Mouse (Mus musculus): ENCODE measurements around the gene Dnajb12. TPM values are rescaled to one million over a fixed set of nuclear protein-coding genes. Genes with fewer than 3 reads are reported as not detected.
A peak's percentile ranks its signal among the peaks of the same experiment; 100 is the strongest.

Dnajb12 gene
- polyA plus RNA-seq, 2 experiments, result 12.0 to 12.4 TPM

- DNase-seq (ENCODE audit: low read depth in 3 of 3, low spot score in 3 of 3), result no peak
- Histone ChIP-seq H3K4me2 (ENCODE audit: low read depth) (no peak overlapping the region), H3K4me1 (replicated peaks; ENCODE audit: control insufficient read depth in 2 of 2, insufficient read depth in 2 of 2, low read length in 1 of 2) (peaks cover 6 to 16% of the 10 kb centered on the region in 2 experiments), H3K27ac (no peak overlapping the region), H3K9me3 (ENCODE audit: control insufficient read depth, low read length) (no peaks in the 10 kb centered on the region), H3K4me3 (ENCODE audit: insufficient read depth in 1 of 2, low read depth in 2 of 2, low read length in 2 of 2) (no peak overlapping the region), H3K36me3 (replicated peaks; ENCODE audit: control insufficient read depth, insufficient read depth, low read depth) (no peaks in the 10 kb centered on the region), H3K27me3 (ENCODE audit: control insufficient read depth, insufficient read depth, low read length) (peaks cover 10% of the 10 kb centered on the region), H3K9ac (replicated peaks) (no peak overlapping the region)
- ATAC-seq (ENCODE audit: insufficient read depth), result no peak
- 75% methylated on average over 8 of the region's 8 CpGs for WGBS (ENCODE audit: insufficient replicate concordance)
- no peak for TF ChIP-seq EP300 (IDR thresholded peaks at IDR 0.05; ENCODE audit: low read depth)
- no peak for TF ChIP-seq CTCF (IDR thresholded peaks at IDR 0.05; ENCODE audit: low read depth)
Measured at GRCm38 (mm10) chr10:59915196-59915962, 36.0 kb downstream of the Dnajb12 start.

GRCm38 (mm10) chr10:59916159-59916558 lies 36.8 kb downstream of the Dnajb12 start:
- no peak overlapping the region for H3K9ac ChIP-seq (replicated peaks)
- WGBS (ENCODE audit: insufficient replicate concordance), result 11% methylated on average over 4 of the region's 4 CpGs
- no peak overlapping the region for H3K27ac ChIP-seq
- TF ChIP-seq CTCF (IDR thresholded peaks at IDR 0.05; ENCODE audit: low read depth), result 0 out of 2 replicates have a peak, but pooled peaks have one; percentile 10
- TF ChIP-seq EP300 (IDR thresholded peaks at IDR 0.05; ENCODE audit: low read depth), result no peak
- peaks cover 2% of the 10 kb centered on the region for H3K27me3 ChIP-seq (ENCODE audit: control insufficient read depth, insufficient read depth, low read length)
- H3K4me3 ChIP-seq (ENCODE audit: insufficient read depth in 1 of 2, low read depth in 2 of 2, low read length in 2 of 2), result peak overlapping the region in 1 of 2 experiments; percentile 22; a peak in 2 of 4 replicates
- H3K4me1 ChIP-seq (replicated peaks; ENCODE audit: control insufficient read depth in 2 of 2, insufficient read depth in 2 of 2, low read length in 1 of 2), result peaks cover 13 to 22% of the 10 kb centered on the region in 2 experiments
- no peaks in the 10 kb centered on the region for H3K9me3 ChIP-seq (ENCODE audit: control insufficient read depth, low read length)
- H3K4me2 ChIP-seq (ENCODE audit: low read depth), result peak overlapping the region; percentile 38
- no peak for ATAC-seq (ENCODE audit: insufficient read depth)
- no peaks in the 10 kb centered on the region for H3K36me3 ChIP-seq (replicated peaks; ENCODE audit: control insufficient read depth, insufficient read depth, low read depth)
- no peak for DNase-seq (ENCODE audit: low read depth in 3 of 3, low spot score in 3 of 3)

- DNase-seq (ENCODE audit: low read depth in 3 of 3, low spot score in 3 of 3) (no peak), ATAC-seq (ENCODE audit: insufficient read depth) (peak; percentile 59)
- Histone ChIP-seq H3K27ac (no peak overlapping the region), H3K4me1 (replicated peaks; ENCODE audit: control insufficient read depth in 2 of 2, insufficient read depth in 2 of 2, low read length in 1 of 2) (peaks cover 13 to 27% of the 10 kb centered on the region in 2 experiments), H3K36me3 (replicated peaks; ENCODE audit: control insufficient read depth, insufficient read depth, low read depth) (no peaks in the 10 kb centered on the region), H3K9me3 (ENCODE audit: control insufficient read depth, low read length) (no peaks in the 10 kb centered on the region), H3K27me3 (ENCODE audit: control insufficient read depth, insufficient read depth, low read length) (no peaks in the 10 kb centered on the region), H3K4me2 (ENCODE audit: low read depth) (peak overlapping the region; percentile 38), H3K9ac (replicated peaks) (no peak overlapping the region), H3K4me3 (ENCODE audit: insufficient read depth in 1 of 2, low read depth in 2 of 2, low read length in 2 of 2) (peak overlapping the region in 1 of 2 experiments; percentile 22; a peak in 2 of 4 replicates)
- WGBS (ENCODE audit: insufficient replicate concordance), result 1% methylated on average over 10 of the region's 10 CpGs
- no peak for TF ChIP-seq CTCF (IDR thresholded peaks at IDR 0.05; ENCODE audit: low read depth)
- no peak for TF ChIP-seq EP300 (IDR thresholded peaks at IDR 0.05; ENCODE audit: low read depth)
Measured at GRCm38 (mm10) chr10:59916649-59917048, 37.3 kb downstream of the Dnajb12 start.

GRCm38 (mm10) chr10:59918111-59918510 lies 38.8 kb downstream of the Dnajb12 start:
- Histone ChIP-seq H3K4me3 (ENCODE audit: insufficient read depth in 1 of 2, low read depth in 2 of 2, low read length in 2 of 2) (no peak overlapping the region), H3K4me2 (ENCODE audit: low read depth) (no peak overlapping the region), H3K36me3 (replicated peaks; ENCODE audit: control insufficient read depth, insufficient read depth, low read depth) (no peaks in the 10 kb centered on the region), H3K9me3 (ENCODE audit: control insufficient read depth, low read length) (no peaks in the 10 kb centered on the region), H3K4me1 (replicated peaks; ENCODE audit: control insufficient read depth in 2 of 2, insufficient read depth in 2 of 2, low read length in 1 of 2) (peaks cover 13 to 29% of the 10 kb centered on the region in 2 experiments), H3K27ac (no peak overlapping the region), H3K27me3 (ENCODE audit: control insufficient read depth, insufficient read depth, low read length) (no peaks in the 10 kb centered on the region), H3K9ac (replicated peaks) (no peak overlapping the region)
- DNase-seq (ENCODE audit: low read depth in 3 of 3, low spot score in 3 of 3), result no peak
- no peak for ATAC-seq (ENCODE audit: insufficient read depth)
- 76% methylated on average over 4 of the region's 4 CpGs for WGBS (ENCODE audit: insufficient replicate concordance)
- TF ChIP-seq CTCF (IDR thresholded peaks at IDR 0.05; ENCODE audit: low read depth) (no peak), EP300 (IDR thresholded peaks at IDR 0.05; ENCODE audit: low read depth) (no peak)

GRCm38 (mm10) chr10:59919494-59920181 lies 40.3 kb downstream of the Dnajb12 start:
- Histone ChIP-seq H3K27ac (no peak overlapping the region), H3K9me3 (ENCODE audit: control insufficient read depth, low read length) (no peaks in the 10 kb centered on the region), H3K4me1 (replicated peaks; ENCODE audit: control insufficient read depth in 2 of 2, insufficient read depth in 2 of 2, low read length in 1 of 2) (peaks cover 13 to 31% of the 10 kb centered on the region in 2 experiments), H3K36me3 (replicated peaks; ENCODE audit: control insufficient read depth, insufficient read depth, low read depth) (no peaks in the 10 kb centered on the region), H3K27me3 (ENCODE audit: control insufficient read depth, insufficient read depth, low read length) (no peaks in the 10 kb centered on the region), H3K9ac (replicated peaks) (no peak overlapping the region), H3K4me3 (ENCODE audit: insufficient read depth in 1 of 2, low read depth in 2 of 2, low read length in 2 of 2) (no peak overlapping the region), H3K4me2 (ENCODE audit: low read depth) (no peak overlapping the region)
- TF ChIP-seq CTCF (IDR thresholded peaks at IDR 0.05; ENCODE audit: low read depth) (no peak), EP300 (IDR thresholded peaks at IDR 0.05; ENCODE audit: low read depth) (no peak)
- WGBS (ENCODE audit: insufficient replicate concordance), result 50% methylated on average over 15 of the region's 15 CpGs
- DNase-seq (ENCODE audit: low read depth in 3 of 3, low spot score in 3 of 3) (no peak), ATAC-seq (ENCODE audit: insufficient read depth) (no peak)

All from liver, embryonic 14.5 days (tissue).